Mouse (Mus musculus) small intestine, adult 2 months (tissue): ENCODE results near the gene Adap1. TPM values are rescaled to one million over a fixed set of nuclear protein-coding genes. Genes with fewer than 3 reads are reported as not detected.

ENCODE experiments used
- H3K27ac ChIP-seq: fragments of 200-500 bp; 2 replicates; pipeline ENCODE4 v1.5.1; 2012; ENCODE audit warnings: low read depth, low read length, control low read depth, inconsistent platforms; ENCODE audit not compliant: insufficient read depth
- H3K27me3 ChIP-seq: fragments of 200-500 bp; 2 replicates; pipeline ENCODE4 v1.6.1; 2012; ENCODE audit warnings: mild to moderate bottlenecking, moderate library complexity, low read length, inconsistent platforms; ENCODE audit not compliant: control insufficient read depth, insufficient read depth
- H3K36me3 ChIP-seq: fragments of 200-500 bp; 2 replicates; pipeline ENCODE4 v1.6.1; 2012; ENCODE audit warnings: mild to moderate bottlenecking, low read length, control low read depth, inconsistent platforms; ENCODE audit not compliant: control insufficient read depth, insufficient read depth
- H3K4me1 ChIP-seq: fragments of 200-500 bp; 2 replicates; pipeline ENCODE4 v1.6.1; 2012; ENCODE audit warnings: low read length, inconsistent platforms, mixed read lengths; ENCODE audit not compliant: control insufficient read depth, insufficient read depth, insufficient read length
- H3K4me3 ChIP-seq: fragments of 200-500 bp; 2 replicates; pipeline ENCODE4 v1.5.1; 2012; ENCODE audit warnings: low read depth, mild to moderate bottlenecking, control low read depth, inconsistent platforms, low read length, moderate library complexity
- CTCF ChIP-seq: fragments of 200-500 bp; IDR thresholded peaks from 2 replicates; pipeline ENCODE4 v1.5.1; 2012; ENCODE audit warnings: low read depth, mild to moderate bottlenecking, control low read depth, inconsistent platforms, low read length, moderate library complexity, mixed read lengths; ENCODE audit not compliant: insufficient replicate concordance, insufficient read length; ENCODE audit errors: extremely low read depth
- POLR2A ChIP-seq: fragments of 200-500 bp; IDR thresholded peaks from 2 replicates; pipeline ENCODE4 v1.6.1; 2012; ENCODE audit warnings: low read depth, mild to moderate bottlenecking, control low read depth, inconsistent platforms, low read length, moderate library complexity
- WGBS: fragments of 180-500 bp; shearing (Covaris S2); methylation state at CpG from one replicate; pipeline ENCODE4 v1.1.7; 2018; 5-methylcytosine and 5-hydroxymethylcytosine counted together
- polyA plus RNA-seq: library from polyadenylated mRNA; depleted of rRNA; stranded (reverse); fragments of >200 nt; gene quantifications from 2 replicates; pipeline ENCODE4 v1.2.3, GENCODE M21; 2012

Adap1 gene
- polyA plus RNA-seq, 1 experiment = 234 TPM

DNA sequence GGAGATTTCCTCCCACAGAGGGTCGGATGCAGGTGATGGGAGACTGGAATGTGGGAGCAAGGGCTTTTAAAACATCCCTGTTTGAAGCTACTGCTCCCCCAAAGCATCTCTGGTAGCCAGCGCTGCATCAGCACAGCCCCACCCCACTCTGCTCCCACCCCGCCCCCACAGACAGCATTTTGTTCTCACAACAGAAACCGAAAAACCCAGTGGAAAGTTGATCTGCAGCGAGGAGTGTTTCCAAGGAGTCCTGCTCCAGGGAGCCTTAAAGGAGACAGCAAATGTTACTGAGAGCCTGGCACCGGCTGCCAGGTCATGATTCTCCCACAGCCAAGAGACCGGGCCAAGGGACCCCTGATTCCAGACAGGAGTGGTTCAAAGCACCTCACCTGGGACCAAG is 5.3 kb upstream of the Adap1 start:
- TF ChIP-seq POLR2A = no peak
- no peak for TF ChIP-seq CTCF
- WGBS = 73% methylated on average over 7 of the region's 7 CpGs
- H3K27ac ChIP-seq = peak overlapping the region; percentile 47

DNA sequence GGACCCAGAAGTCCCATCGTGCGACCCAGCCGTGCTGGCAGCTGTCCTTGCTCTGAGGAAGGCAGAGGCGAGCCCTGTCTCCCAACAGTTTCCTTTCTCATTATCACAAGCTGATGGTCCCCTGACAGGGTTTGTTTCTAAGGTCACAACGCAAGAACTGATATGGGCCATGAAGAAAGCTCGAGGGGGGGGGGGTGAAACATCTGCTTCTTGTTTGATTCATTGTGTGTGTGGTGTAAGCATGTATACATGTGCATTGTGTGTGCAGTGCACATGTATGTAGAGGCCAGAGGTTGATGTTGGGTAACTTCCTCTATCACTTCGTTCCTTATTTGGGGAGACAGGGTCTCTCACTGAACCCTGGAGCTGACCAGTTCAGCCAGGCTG is 2.2 kb upstream of the Adap1 start:
- Histone ChIP-seq H3K27me3 (no peaks in the 10 kb centered on the region), H3K27ac (no peak overlapping the region), H3K36me3 (peaks cover 3% of the 10 kb centered on the region; the same call in 1 of the 2 replicates), H3K4me1 (peaks cover 32% of the 10 kb centered on the region), H3K4me3 (no peak overlapping the region)
- TF ChIP-seq CTCF (no peak), POLR2A (no peak)
- 60% methylated on average over 7 of the region's 7 CpGs for WGBS

More for the DNA sequence above, 5.3 kb upstream of the Adap1 start:
- Histone ChIP-seq H3K4me1 (peaks cover 26% of the 10 kb centered on the region), H3K36me3 (no peaks in the 10 kb centered on the region), H3K4me3 (no peak overlapping the region), H3K27me3 (no peaks in the 10 kb centered on the region)

DNA sequence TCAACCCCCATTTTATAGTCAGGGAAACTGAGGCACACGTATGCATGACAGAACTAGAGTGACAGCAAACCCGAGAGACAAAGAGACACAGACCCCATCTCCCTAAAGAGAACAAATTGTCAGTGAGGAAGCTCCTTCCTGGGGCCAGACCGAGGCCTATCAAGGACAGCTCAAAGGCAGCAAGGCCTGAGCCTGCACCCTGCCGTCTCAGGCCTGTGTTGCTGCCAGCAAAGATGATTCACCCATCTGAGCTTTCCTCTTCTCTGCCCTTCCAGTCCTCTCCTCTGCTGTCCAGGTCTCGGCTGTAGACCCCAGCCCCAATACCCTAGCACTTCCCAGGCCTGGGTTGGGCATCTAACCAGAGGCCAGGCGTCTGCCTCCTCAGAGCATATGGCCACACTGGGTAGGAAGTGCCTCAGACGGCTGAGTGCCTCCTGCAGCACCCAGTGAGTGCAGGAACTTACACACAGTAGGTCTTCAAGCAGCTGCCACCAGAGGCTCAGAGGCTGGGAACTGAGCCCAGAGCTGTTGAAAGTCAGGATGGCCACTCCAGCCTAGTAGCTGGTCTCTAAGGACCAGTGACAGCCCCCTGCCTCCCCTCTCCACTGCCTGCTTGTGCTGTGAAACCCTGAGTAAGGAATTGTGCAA is 1.7 kb upstream of the Adap1 start:
- WGBS = 83% methylated on average over 7 of the region's 7 CpGs
- Histone ChIP-seq H3K36me3 (peaks cover 3% of the 10 kb centered on the region; the same call in 1 of the 2 replicates), H3K27ac (no peak overlapping the region), H3K4me3 (no peak overlapping the region), H3K4me1 (peaks cover 28% of the 10 kb centered on the region), H3K27me3 (no peaks in the 10 kb centered on the region)
- TF ChIP-seq POLR2A (no peak), CTCF (no peak)

DNA sequence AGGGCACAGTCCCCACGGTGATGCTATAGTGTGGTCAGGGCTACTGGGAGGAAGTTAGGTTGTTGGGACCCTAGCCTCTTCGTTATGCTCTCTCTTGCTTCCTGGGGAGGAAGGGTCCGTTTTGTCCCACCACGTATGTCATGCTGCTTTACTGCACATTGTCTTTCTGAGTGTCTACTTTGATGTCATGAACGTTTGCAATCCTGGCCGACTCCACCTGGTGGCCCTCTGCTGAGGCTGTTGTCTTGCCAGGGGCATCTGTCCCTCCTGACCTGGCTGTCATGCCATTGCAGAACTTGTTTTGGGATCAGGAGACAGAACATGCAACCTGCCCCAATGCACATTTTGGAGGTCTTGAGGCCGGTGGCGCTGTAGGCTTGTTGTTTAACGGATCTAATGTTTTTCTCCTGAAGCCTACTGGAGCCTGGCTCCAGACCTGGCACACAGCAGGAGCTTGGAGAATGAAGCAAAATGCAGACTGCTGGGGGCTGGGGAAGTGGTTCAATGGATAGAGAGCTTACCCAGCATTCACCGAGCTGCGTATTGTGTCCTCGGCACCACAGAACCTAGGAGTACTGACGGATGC is 782 bp upstream of the Adap1 start:
- H3K4me3 ChIP-seq = no peak overlapping the region
- H3K4me1 ChIP-seq = peaks cover 25% of the 10 kb centered on the region
- WGBS = 69% methylated on average over 13 of the region's 13 CpGs
- no peaks in the 10 kb centered on the region for H3K27me3 ChIP-seq
- H3K36me3 ChIP-seq = peaks cover 3% of the 10 kb centered on the region; the same call in 1 of the 2 replicates
- TF ChIP-seq CTCF = no peak
- no peak for TF ChIP-seq POLR2A
- H3K27ac ChIP-seq = peak overlapping the region; percentile 68

DNA sequence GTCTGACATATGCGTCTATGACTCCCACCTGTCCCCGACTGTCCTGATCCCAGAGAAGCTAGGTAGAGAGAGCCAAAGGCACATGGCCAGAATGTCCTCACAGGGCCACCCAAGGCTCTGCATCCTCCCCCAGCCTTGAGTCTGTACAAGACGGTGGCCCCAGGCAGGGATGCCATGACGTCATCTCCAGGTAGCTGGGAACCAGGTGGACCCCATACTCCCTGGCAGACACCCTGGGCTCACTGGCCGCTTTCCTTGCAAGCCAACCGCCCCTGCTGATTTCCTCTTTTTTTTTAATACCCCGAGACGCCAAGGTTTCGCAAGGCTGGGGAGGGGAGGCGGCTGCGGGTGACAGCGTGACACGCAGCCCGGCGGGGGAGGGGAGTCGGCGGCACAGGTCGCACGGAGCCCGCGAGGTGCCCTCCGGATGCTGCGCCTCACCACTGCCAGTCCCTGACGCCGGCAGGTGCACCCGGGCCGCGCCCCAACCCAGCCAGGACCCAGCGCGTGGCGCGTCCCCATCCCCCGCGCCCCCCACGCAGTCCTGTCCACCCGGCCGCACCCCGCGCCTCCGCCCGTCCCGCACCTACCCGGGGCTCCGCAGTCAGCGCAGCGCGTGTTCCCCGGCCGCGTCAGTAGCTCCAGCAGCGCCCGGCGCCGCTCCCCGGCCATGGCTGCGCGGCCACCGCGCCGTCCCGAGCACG is 579 bp downstream of the Adap1 start:
- 1% methylated on average over 61 of the region's 62 CpGs for WGBS
- peak overlapping the region; percentile 71 for H3K4me3 ChIP-seq
- H3K27me3 ChIP-seq = no peaks in the 10 kb centered on the region
- peaks cover 28% of the 10 kb centered on the region for H3K4me1 ChIP-seq
- H3K27ac ChIP-seq = peak overlapping the region; percentile 80
- H3K36me3 ChIP-seq = peaks cover 9% of the 10 kb centered on the region
- TF ChIP-seq CTCF (no peak), POLR2A (no peak)

DNA sequence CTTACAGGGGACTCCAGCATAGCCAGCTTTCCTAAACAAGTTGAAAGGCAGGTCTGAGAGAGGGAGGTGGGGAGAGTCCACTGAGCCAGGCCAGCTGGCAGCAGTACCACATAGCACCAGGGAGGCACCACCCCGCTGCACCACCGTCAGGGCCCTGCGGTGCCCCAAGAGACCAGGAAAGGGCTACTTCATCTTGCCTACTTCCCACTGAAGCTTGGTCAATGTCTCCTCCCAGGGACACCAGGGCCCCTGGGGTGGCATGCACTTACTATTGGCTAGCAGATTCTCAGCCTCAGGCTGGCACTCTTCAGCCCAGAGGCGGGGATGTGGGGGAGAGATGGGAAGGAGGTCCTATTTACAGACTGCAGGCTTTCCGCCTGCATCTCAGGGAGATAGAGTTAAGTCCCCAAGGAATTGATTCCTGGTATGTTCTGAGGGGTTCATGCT is 1.4 kb downstream of the Adap1 start:
- 28% methylated on average over 5 of the region's 5 CpGs for WGBS
- TF ChIP-seq POLR2A = no peak; the same call in 1 of the 2 replicates
- peak; percentile 2; the same call in 1 of the 2 replicates for TF ChIP-seq CTCF
- Histone ChIP-seq H3K36me3 (peaks cover 9% of the 10 kb centered on the region), H3K27ac (peak overlapping the region; percentile 80), H3K4me3 (peak overlapping the region; percentile 71), H3K27me3 (no peaks in the 10 kb centered on the region), H3K4me1 (peaks cover 29% of the 10 kb centered on the region)
